21 mouse cellular contexts compared by ENCODE assay signal in the genomic region with DNA sequence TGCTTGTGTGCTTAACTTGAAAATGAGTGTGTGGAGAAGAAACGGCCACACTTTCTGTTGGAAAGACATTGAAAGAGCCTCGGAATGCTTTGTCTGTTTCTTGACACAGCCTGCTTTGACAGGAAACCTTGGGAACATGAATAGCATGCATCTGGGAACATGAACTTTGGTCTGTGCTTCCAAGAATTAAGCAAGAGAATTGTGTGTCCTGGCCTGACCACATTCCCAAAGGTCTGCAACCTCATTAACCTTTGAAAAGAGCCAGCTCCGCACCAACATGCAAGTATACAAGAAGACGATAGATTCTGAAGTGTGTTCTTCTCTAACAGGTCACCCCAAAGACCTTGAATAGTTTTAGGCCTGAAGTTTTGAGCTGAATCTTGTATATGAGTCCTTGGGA.
A peak's percentile ranks its signal among the peaks of the same experiment; 100 is the strongest.
DNase-seq lines count a peak whose midpoint lies in the region; ATAC-seq and TF ChIP-seq lines count a peak whose summit lies in the region.
"Had no signal": no experiment of that assay in that cellular context is flagged by ENCODE, and none has a peak within 500 bp of the region (broad histone marks: within the 10 kb centered on the region; RNA-seq: fewer than 3 reads in every experiment).

No protein-coding gene starts in this region.

- 48% methylated on average over 4 of the region's 4 CpGs for WGBS in kidney, adult 2 months
- 70% methylated on average over 4 of the region's 4 CpGs for WGBS in kidney, embryonic 16.5 days
- WGBS in midbrain, embryonic 11.5 days: 65% methylated on average over 4 of the region's 4 CpGs
- WGBS in midbrain, embryonic 16.5 days: 60% methylated on average over 4 of the region's 4 CpGs

- H3K4me1 ChIP-seq in kidney, adult 2 months (ENCODE audit: control insufficient read depth, insufficient read depth, low read length): peaks cover 7% of the 10 kb centered on the region; the same call in 1 of the 2 replicates
- H3K4me1 ChIP-seq in kidney, embryonic 16.5 days (ENCODE audit: insufficient read depth, low read length): no peaks in the 10 kb centered on the region
- H3K4me1 ChIP-seq in midbrain, embryonic 11.5 days (ENCODE audit: control insufficient read depth, insufficient read depth, low read length): no peaks in the 10 kb centered on the region
- H3K4me1 ChIP-seq in midbrain, embryonic 16.5 days (ENCODE audit: control insufficient read depth, insufficient read depth, low read length): no peaks in the 10 kb centered on the region
- H3K4me1 ChIP-seq: embryonic facial prominence, embryonic 13.5 days; forebrain, embryonic 12.5 days; heart, embryonic 13.5 days; hindbrain, embryonic 15.5 days had no signal

- H3K4me3 ChIP-seq in kidney, adult 2 months (ENCODE audit: insufficient read depth, low read depth, low read length): no peak overlapping the region
- H3K4me3 ChIP-seq in kidney, embryonic 16.5 days (ENCODE audit: low read length): no peak overlapping the region
- H3K4me3 ChIP-seq in midbrain, embryonic 11.5 days (ENCODE audit: low read depth, low read length): no peak overlapping the region
- H3K4me3 ChIP-seq in midbrain, embryonic 16.5 days (ENCODE audit: low read depth, low read length): no peak overlapping the region
- H3K4me3 ChIP-seq: embryonic facial prominence, embryonic 13.5 days; forebrain, embryonic 12.5 days; heart, embryonic 13.5 days; hindbrain, embryonic 15.5 days had no signal

- TF ChIP-seq CTCF in kidney, adult 2 months (conservative IDR thresholded peaks at IDR 0.05; ENCODE audit: insufficient read depth, insufficient read length, low read depth, low read length): no peak

- H3K9me3 ChIP-seq in kidney, embryonic 16.5 days (ENCODE audit: low read length): no peaks in the 10 kb centered on the region
- no peaks in the 10 kb centered on the region for H3K9me3 ChIP-seq in midbrain, embryonic 11.5 days (ENCODE audit: control insufficient read depth, low read length)
- no peaks in the 10 kb centered on the region for H3K9me3 ChIP-seq in midbrain, embryonic 16.5 days (replicated peaks; ENCODE audit: control insufficient read depth, low read length, poor library complexity, severe bottlenecking)
- H3K9me3 ChIP-seq: embryonic facial prominence, embryonic 13.5 days; forebrain, embryonic 12.5 days; heart, embryonic 13.5 days; hindbrain, embryonic 15.5 days had no signal

- ATAC-seq in kidney, embryonic 16.5 days (ENCODE audit: low FRiP score, low TSS enrichment): no peak
- ATAC-seq in midbrain, embryonic 11.5 days (ENCODE audit: low FRiP score): no peak
- ATAC-seq in midbrain, embryonic 16.5 days: no peak
- ATAC-seq in CD4-positive, CD25-positive, alpha-beta regulatory T cell, adult 4 months: no peak
- ATAC-seq: forebrain, embryonic 16.5 days; Patski had no signal

- no peak overlapping the region for H3K27ac ChIP-seq in kidney, adult 2 months (ENCODE audit: insufficient read depth, low read depth, low read length)
- H3K27ac ChIP-seq in kidney, embryonic 16.5 days (ENCODE audit: low read length): no peak overlapping the region
- no peak overlapping the region for H3K27ac ChIP-seq in midbrain, embryonic 11.5 days (ENCODE audit: low read depth, low read length)
- no peak overlapping the region for H3K27ac ChIP-seq in midbrain, embryonic 16.5 days (ENCODE audit: low read length)
- H3K27ac ChIP-seq: embryonic facial prominence, embryonic 13.5 days; forebrain, embryonic 12.5 days; heart, embryonic 13.5 days; hindbrain, embryonic 15.5 days had no signal

- no peak for TF ChIP-seq POLR2A in kidney, adult 2 months (IDR thresholded peaks at IDR 0.05; ENCODE audit: low read depth, low read length)

- peak; percentile 11 for DNase-seq in adrenal gland, postnatal 14 days
- DNase-seq in adrenal gland, adult (ENCODE audit: inconsistent age in 2 of 2, low spot score in 1 of 2): no peak
- peak; percentile 89 for DNase-seq in kidney, adult 2 months
- DNase-seq in midbrain, embryonic 11.5 days (ENCODE audit: low spot score, missing footprints): peak; percentile 37
- peak; percentile 13 for DNase-seq in skeletal muscle tissue, adult 2 months (ENCODE audit: low read depth, low spot score)
- DNase-seq: adrenal gland, adult 8-10 months; cerebellum, adult 18-20 months; cerebellum, adult 9-11 months; cerebellum, postnatal 36 days; gastrocnemius, postnatal 14 days; heart, postnatal 36 days had no signal

- H3K36me3 ChIP-seq in kidney, adult 2 months (ENCODE audit: control insufficient read depth, insufficient read depth, low read length): no peaks in the 10 kb centered on the region
- no peaks in the 10 kb centered on the region for H3K36me3 ChIP-seq in kidney, embryonic 16.5 days (ENCODE audit: insufficient read depth, low read length)
- H3K36me3 ChIP-seq in midbrain, embryonic 11.5 days (ENCODE audit: control insufficient read depth, insufficient read depth, low read length): no peaks in the 10 kb centered on the region
- no peaks in the 10 kb centered on the region for H3K36me3 ChIP-seq in midbrain, embryonic 16.5 days (ENCODE audit: control insufficient read depth, insufficient read depth, low read length)
- H3K36me3 ChIP-seq: embryonic facial prominence, embryonic 13.5 days; forebrain, embryonic 12.5 days; heart, embryonic 13.5 days; hindbrain, embryonic 15.5 days had no signal

- H3K9ac ChIP-seq in kidney, embryonic 16.5 days (replicated peaks; ENCODE audit: low read length): no peak overlapping the region
- H3K9ac ChIP-seq in midbrain, embryonic 11.5 days (ENCODE audit: low read length): no peak overlapping the region
- H3K9ac ChIP-seq in midbrain, embryonic 16.5 days (ENCODE audit: low read depth, low read length): no peak overlapping the region
- H3K9ac ChIP-seq: embryonic facial prominence, embryonic 13.5 days; forebrain, embryonic 12.5 days; heart, embryonic 13.5 days; hindbrain, embryonic 15.5 days had no signal

- no peak overlapping the region for H3K4me2 ChIP-seq in kidney, embryonic 16.5 days (replicated peaks; ENCODE audit: low read depth, low read length)
- H3K4me2 ChIP-seq in midbrain, embryonic 11.5 days: no peak overlapping the region
- H3K4me2 ChIP-seq in midbrain, embryonic 16.5 days (ENCODE audit: low read length): no peak overlapping the region
- H3K4me2 ChIP-seq: embryonic facial prominence, embryonic 13.5 days; forebrain, embryonic 12.5 days; heart, embryonic 13.5 days; hindbrain, embryonic 15.5 days had no signal

- H3K27me3 ChIP-seq in kidney, adult 2 months (replicated peaks; ENCODE audit: control insufficient read depth, insufficient read depth, low read length): no peaks in the 10 kb centered on the region
- no peaks in the 10 kb centered on the region for H3K27me3 ChIP-seq in kidney, embryonic 16.5 days (ENCODE audit: insufficient read depth, low read length)
- H3K27me3 ChIP-seq in midbrain, embryonic 11.5 days (ENCODE audit: control insufficient read depth, insufficient read depth, low read length): no peaks in the 10 kb centered on the region
- no peaks in the 10 kb centered on the region for H3K27me3 ChIP-seq in midbrain, embryonic 16.5 days (ENCODE audit: control insufficient read depth, insufficient read depth, low read depth, low read length)
- H3K27me3 ChIP-seq: CH12.LX; embryonic facial prominence, embryonic 13.5 days; forebrain, embryonic 12.5 days; heart, embryonic 13.5 days; hindbrain, embryonic 15.5 days; Patski had no signal

Comparison
In these comparisons a context has a peak if more than half of its experiments do, and no peak if none do; other contexts are left out.
1. DNase-seq: peak in adrenal gland, postnatal 14 days (single experiment), kidney, adult 2 months (single experiment), midbrain, embryonic 11.5 days (single experiment) and skeletal muscle tissue, adult 2 months (single experiment); none in adrenal gland, adult (0 of 2).